Mouse (Mus musculus) cerebellum, postnatal 10 days (tissue): ENCODE data around the gene Hrnr.

ENCODE experiments used
- DNase-seq, 2 experiments: peaks; one replicate each; pipeline ENCODE4 v3.0.0; 2021; ENCODE audit warnings: mixed read lengths in 2 of 2

The Hrnr gene

DNA sequence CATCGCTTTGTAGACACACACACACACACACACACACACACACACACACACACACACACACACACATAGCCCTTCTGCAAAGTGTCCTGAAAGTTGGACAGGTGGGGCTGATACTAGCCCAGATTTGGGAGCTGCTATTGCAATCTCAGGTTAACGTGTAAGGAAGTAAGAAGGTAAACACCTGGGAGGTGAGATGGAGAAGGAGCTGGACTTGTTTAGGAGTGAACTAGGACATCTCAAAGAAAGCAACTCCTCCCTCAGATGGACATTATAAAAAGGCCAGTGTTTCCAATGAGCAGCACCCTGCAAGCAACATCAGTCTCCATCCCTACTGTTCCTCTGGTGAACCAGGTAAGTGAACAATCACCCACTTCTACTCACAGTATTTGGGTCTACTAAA lies at the start of gene Hrnr:
Gene Hrnr, plus strand, starts transcription at position 301 of the 400 bp plus-strand sequence.
- DNase-seq: no peak

DNA sequence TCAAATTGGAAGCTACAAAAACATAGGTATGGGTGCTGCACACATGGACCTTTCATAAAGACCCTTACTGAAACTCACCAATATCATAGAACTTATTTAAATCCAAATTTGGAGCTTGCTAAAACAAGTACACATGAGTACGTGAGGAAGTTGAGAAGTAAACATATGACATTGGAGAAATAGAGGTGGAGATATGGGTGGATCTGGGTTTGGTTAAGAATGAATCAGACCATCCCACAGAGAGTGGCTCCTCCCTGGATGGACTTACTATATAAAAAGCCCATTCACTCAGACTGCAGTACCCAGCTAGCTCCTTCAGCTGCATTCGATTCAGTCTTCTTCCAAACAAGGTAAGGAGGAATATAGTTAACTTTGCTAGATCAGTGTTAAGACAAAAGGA lies 46.3 kb upstream of the Hrnr start, which contains the start of gene Flg:
Gene Flg, plus strand, starts transcription at position 301 of the 400 bp plus-strand sequence.
- DNase-seq: no peak

DNA sequence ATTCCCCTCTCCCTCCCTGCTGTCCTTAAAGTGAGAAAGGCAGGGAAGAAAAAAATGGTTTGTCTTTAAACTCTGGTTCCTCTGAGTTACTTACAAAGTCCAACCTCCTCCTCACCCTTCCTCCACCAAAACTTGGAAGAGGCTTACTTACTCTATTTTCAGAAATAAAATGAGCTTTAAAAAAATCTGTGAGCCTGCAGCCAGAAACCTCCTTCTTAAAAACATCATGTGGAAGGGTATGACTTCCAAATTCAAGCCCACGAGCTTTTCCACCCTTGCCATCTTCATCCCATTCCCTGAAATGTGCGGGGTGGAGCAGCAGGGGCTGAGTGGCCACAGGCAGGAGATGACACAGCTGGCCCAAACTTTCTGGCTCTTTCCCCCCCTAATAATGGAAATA lies 22.0 kb upstream of the Hrnr start:
- DNase-seq: no peak

DNA sequence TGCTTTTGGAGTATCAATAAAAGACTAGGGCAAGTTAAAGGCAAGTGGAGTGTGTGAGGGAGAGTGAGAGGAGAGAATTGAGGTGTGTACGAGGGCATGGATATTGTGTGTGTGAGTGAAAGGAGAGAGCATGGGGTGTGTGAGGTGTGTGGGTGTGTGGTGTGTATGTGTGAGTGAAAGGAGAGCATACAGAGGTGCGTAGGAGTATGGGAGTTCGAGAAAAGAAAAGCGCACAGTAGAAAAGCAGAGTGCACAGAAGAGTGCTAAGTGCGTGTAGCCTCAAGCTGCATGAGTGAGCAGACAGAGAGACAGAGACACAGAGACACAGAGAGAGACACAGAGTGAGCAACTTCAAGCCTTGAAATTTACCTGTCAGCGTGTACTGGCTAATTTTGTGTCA lies 19.7 kb upstream of the Hrnr start:
- no peak for DNase-seq

- DNase-seq: no peak
Measured at GRCm38 (mm10) chr3:93301896-93302295, 17.7 kb upstream of the Hrnr start.

GRCm38 (mm10) chr3:93306142-93306541 lies 13.4 kb upstream of the Hrnr start:
- DNase-seq: peak in 1 of 2 experiments; percentile 3

- no peak for DNase-seq
Measured at GRCm38 (mm10) chr3:93311371-93311770, 8.2 kb upstream of the Hrnr start.

- DNase-seq: no peak
Measured at GRCm38 (mm10) chr3:93314388-93314787, 5.2 kb upstream of the Hrnr start.

DNA sequence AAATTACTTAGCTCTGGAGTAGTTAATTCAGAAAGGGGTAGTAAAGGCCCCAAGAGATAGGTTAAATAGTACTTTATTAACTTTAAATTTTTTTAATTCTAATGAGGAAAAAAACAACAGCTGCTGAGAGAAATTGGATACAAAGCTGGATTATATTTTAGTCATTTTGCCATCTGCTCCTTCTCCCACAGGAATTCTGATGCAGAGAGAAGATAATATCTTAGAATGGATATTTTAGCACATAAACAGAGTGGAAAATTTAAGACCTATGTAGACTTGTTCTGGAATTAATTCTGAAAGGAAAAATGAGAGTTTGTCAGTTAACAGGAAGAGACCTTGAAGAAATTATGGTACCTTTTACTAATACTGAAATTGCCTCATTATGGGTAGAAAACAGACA lies 18.2 kb downstream of the Hrnr start:
- peak in 1 of 2 experiments; percentile 5 for DNase-seq

- no peak for DNase-seq
Measured at GRCm38 (mm10) chr3:93340021-93340420, 20.5 kb downstream of the Hrnr start.

- DNase-seq: no peak
Measured at GRCm38 (mm10) chr3:93346896-93347295, 27.3 kb downstream of the Hrnr start.

DNA sequence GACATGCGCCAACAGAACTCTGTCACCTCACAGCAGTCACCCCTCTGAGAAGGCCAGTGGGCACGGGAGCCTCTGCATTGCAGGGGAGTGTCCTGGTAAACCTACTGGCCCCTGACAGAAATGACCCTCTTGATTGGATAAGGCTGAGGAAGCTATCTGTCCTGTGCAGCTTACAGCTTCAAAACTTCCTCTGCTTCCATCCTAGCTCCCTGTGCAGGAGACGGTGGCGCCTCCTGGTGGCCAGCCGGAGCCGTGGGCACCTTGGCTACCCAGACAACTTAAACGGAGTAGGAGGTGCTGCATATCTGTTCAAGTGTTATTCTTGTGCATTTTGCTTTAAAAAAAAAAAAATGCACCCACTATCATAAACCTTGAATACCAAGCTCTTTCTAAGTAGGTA lies 40.5 kb downstream of the Hrnr start:
- peak; percentile 76 to 82 for DNase-seq

GRCm38 (mm10) chr3:93361933-93362574 lies 42.5 kb downstream of the Hrnr start:
- DNase-seq: peak; percentile 20 to 58

GRCm38 (mm10) chr3:93366966-93367575 lies 47.5 kb downstream of the Hrnr start:
- DNase-seq: no peak

GRCm38 (mm10) chr3:93368171-93368570 lies 48.6 kb downstream of the Hrnr start:
- no peak for DNase-seq

DNA sequence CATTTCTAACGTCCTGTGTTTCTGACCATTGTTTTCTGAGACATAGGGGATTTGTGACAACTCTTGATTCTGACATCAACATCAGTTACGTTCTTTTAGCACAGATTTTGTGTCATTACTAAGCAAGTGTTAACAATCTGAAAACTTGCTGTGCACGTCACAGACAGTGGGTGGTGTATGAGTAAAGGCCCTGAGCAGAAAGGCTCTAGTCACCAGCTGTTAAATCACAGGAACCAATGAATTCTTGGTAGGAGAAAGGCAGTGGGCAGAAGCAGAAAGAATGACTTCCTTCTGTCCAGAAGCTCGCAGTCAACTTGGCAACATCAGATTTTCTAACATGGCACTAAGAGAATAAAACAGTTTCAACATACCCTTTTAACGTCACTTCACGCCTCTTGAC lies 53.9 kb downstream of the Hrnr start:
- DNase-seq: no peak

DNA sequence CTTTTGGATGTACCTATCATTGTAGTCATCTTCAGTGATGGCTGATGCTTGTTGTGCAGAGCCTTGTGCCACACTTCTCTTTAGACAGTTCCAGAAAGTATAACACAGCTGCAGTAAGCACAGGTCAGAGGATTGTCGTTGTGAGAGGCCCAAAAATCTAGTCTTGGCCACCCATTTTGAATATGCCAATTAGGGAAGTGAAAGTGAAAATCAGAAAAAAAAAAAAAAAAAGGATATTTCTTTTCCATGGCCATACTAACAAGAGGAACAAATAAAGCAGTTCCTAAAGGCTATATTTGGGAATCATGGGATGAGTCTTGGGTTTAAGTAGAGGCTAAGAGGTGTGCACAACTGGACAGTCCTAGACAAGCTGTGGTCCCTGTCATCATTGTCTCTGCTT lies 55.6 kb downstream of the Hrnr start:
- DNase-seq: no peak

DNA sequence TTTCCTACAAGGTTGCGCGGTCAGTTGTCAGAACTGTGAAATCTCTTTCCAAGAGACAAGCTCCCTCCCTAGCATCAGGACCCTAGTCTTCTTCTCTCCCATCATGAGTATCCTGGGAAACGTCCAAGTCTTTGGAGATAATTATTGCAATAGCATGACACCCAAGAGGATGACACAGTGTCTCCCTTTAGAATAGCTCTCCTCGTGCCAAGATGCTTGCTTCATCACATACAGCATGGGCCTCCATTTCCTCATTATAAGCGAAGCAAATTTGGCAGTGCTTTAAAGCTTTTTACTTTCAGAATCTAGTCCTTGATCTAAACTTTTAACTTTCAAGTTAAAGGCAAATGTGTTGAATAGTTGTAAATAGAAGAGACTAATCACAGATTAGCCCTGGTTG lies 56.1 kb downstream of the Hrnr start:
- no peak for DNase-seq

- DNase-seq: peak; percentile 17 to 28
Measured at GRCm38 (mm10) chr3:93378146-93378545, 58.6 kb downstream of the Hrnr start.
